Mouse (Mus musculus): ENCODE data around the gene Slc17a3. TPM values are rescaled to one million over a fixed set of nuclear protein-coding genes. Genes with fewer than 3 reads are reported as not detected.

Gene Slc17a3
- 142 and 150 TPM in 2 replicates for polyA plus RNA-seq (2012; rRNA removed)

- DNase-seq, result peak; percentile 88
- Histone ChIP-seq H3K36me3 (ENCODE audit: control insufficient read depth, insufficient read depth, low read length) (no peaks in the 10 kb centered on the region; the same call in 1 of the 2 replicates), H3K4me3 (ENCODE audit: insufficient read depth, low read depth, low read length) (peak within 1 kb of the TSS; percentile 42), H3K27ac (ENCODE audit: insufficient read depth, low read depth, low read length) (peak within 1 kb of the TSS; percentile 99), H3K4me1 (ENCODE audit: control insufficient read depth, insufficient read depth, low read length) (peaks cover 29% of the 10 kb centered on the region; the same call in 1 of the 2 replicates), H3K27me3 (replicated peaks; ENCODE audit: control insufficient read depth, insufficient read depth, low read length) (no peaks in the 10 kb centered on the region)
- peak; percentile 10 for TF ChIP-seq POLR2A (IDR thresholded peaks at IDR 0.05; ENCODE audit: low read depth, low read length)
- no peak; the same call in 1 of the 2 replicates for TF ChIP-seq CTCF (conservative IDR thresholded peaks at IDR 0.05; ENCODE audit: insufficient read depth, insufficient read length, low read depth, low read length)
- 30% methylated on average over 2 of the region's 2 CpGs for WGBS
Observed at GRCm38 (mm10) chr13:23839308-23839707, at the start of gene Slc17a3. Gene Slc17a3 (plus strand): TSS chr13:23839434.

GRCm38 (mm10) chr13:23792520-23792919, 46.7 kb upstream of the Slc17a3 start:
- Histone ChIP-seq H3K4me3 (ENCODE audit: insufficient read depth, low read depth, low read length) (no peak overlapping the region), H3K27ac (ENCODE audit: insufficient read depth, low read depth, low read length) (no peak overlapping the region), H3K27me3 (replicated peaks; ENCODE audit: control insufficient read depth, insufficient read depth, low read length) (no peaks in the 10 kb centered on the region; the same call in 1 of the 2 replicates), H3K4me1 (ENCODE audit: control insufficient read depth, insufficient read depth, low read length) (no peaks in the 10 kb centered on the region), H3K36me3 (ENCODE audit: control insufficient read depth, insufficient read depth, low read length) (no peaks in the 10 kb centered on the region)
- WGBS, result 33% methylated on average over 2 of the region's 2 CpGs
- peak; percentile 57 for DNase-seq
- TF ChIP-seq CTCF (conservative IDR thresholded peaks at IDR 0.05; ENCODE audit: insufficient read depth, insufficient read length, low read depth, low read length), result 0 out of 2 replicates have a peak, but pooled peaks have one; percentile 18
- no peak for TF ChIP-seq POLR2A (IDR thresholded peaks at IDR 0.05; ENCODE audit: low read depth, low read length)

- no peaks in the 10 kb centered on the region for H3K4me1 ChIP-seq (ENCODE audit: control insufficient read depth, insufficient read depth, low read length)
- DNase-seq, result peak; percentile 3
- 41% methylated on average over 5 of the region's 5 CpGs for WGBS
- H3K36me3 ChIP-seq (ENCODE audit: control insufficient read depth, insufficient read depth, low read length), result no peaks in the 10 kb centered on the region
- H3K27ac ChIP-seq (ENCODE audit: insufficient read depth, low read depth, low read length), result no peak overlapping the region
- no peaks in the 10 kb centered on the region; the same call in 1 of the 2 replicates for H3K27me3 ChIP-seq (replicated peaks; ENCODE audit: control insufficient read depth, insufficient read depth, low read length)
- TF ChIP-seq POLR2A (IDR thresholded peaks at IDR 0.05; ENCODE audit: low read depth, low read length) (no peak), CTCF (conservative IDR thresholded peaks at IDR 0.05; ENCODE audit: insufficient read depth, insufficient read length, low read depth, low read length) (no peak)
- H3K4me3 ChIP-seq (ENCODE audit: insufficient read depth, low read depth, low read length), result no peak overlapping the region
Observed at GRCm38 (mm10) chr13:23799405-23799804, 39.8 kb upstream of the Slc17a3 start.

GRCm38 (mm10) chr13:23804532-23804931, 34.7 kb upstream of the Slc17a3 start:
- 54% methylated on average over 2 of the region's 2 CpGs for WGBS
- Histone ChIP-seq H3K27me3 (replicated peaks; ENCODE audit: control insufficient read depth, insufficient read depth, low read length) (no peaks in the 10 kb centered on the region), H3K4me1 (ENCODE audit: control insufficient read depth, insufficient read depth, low read length) (peaks cover 5% of the 10 kb centered on the region; the same call in 1 of the 2 replicates), H3K4me3 (ENCODE audit: insufficient read depth, low read depth, low read length) (no peak overlapping the region), H3K27ac (ENCODE audit: insufficient read depth, low read depth, low read length) (no peak overlapping the region), H3K36me3 (ENCODE audit: control insufficient read depth, insufficient read depth, low read length) (no peaks in the 10 kb centered on the region)
- TF ChIP-seq CTCF (conservative IDR thresholded peaks at IDR 0.05; ENCODE audit: insufficient read depth, insufficient read length, low read depth, low read length) (no peak), POLR2A (IDR thresholded peaks at IDR 0.05; ENCODE audit: low read depth, low read length) (no peak)
- peak; percentile 3 for DNase-seq

GRCm38 (mm10) chr13:23806422-23807052, 32.7 kb upstream of the Slc17a3 start, which contains the start of gene Slc17a2:
Gene Slc17a2 (plus strand): TSS chr13:23806993.
- peak; percentile 74 for DNase-seq
- H3K27ac ChIP-seq (ENCODE audit: insufficient read depth, low read depth, low read length), result no peak within 1 kb of the TSS
- WGBS, result 53% methylated on average over 15 of the region's 15 CpGs
- peaks cover 5% of the 10 kb centered on the region; the same call in 1 of the 2 replicates for H3K4me1 ChIP-seq (ENCODE audit: control insufficient read depth, insufficient read depth, low read length)
- no peaks in the 10 kb centered on the region for H3K27me3 ChIP-seq (replicated peaks; ENCODE audit: control insufficient read depth, insufficient read depth, low read length)
- no peak within 1 kb of the TSS for H3K4me3 ChIP-seq (ENCODE audit: insufficient read depth, low read depth, low read length)
- TF ChIP-seq CTCF (conservative IDR thresholded peaks at IDR 0.05; ENCODE audit: insufficient read depth, insufficient read length, low read depth, low read length) (no peak), POLR2A (IDR thresholded peaks at IDR 0.05; ENCODE audit: low read depth, low read length) (no peak)
- H3K36me3 ChIP-seq (ENCODE audit: control insufficient read depth, insufficient read depth, low read length), result no peaks in the 10 kb centered on the region

- WGBS, result 70% methylated on average over 2 of the region's 2 CpGs
- H3K27me3 ChIP-seq (replicated peaks; ENCODE audit: control insufficient read depth, insufficient read depth, low read length), result no peaks in the 10 kb centered on the region
- H3K36me3 ChIP-seq (ENCODE audit: control insufficient read depth, insufficient read depth, low read length), result no peaks in the 10 kb centered on the region
- no peak overlapping the region for H3K27ac ChIP-seq (ENCODE audit: insufficient read depth, low read depth, low read length)
- peak; percentile 4 for DNase-seq
- no peak overlapping the region for H3K4me3 ChIP-seq (ENCODE audit: insufficient read depth, low read depth, low read length)
- H3K4me1 ChIP-seq (ENCODE audit: control insufficient read depth, insufficient read depth, low read length), result no peaks in the 10 kb centered on the region; the same call in 1 of the 2 replicates
- TF ChIP-seq POLR2A (IDR thresholded peaks at IDR 0.05; ENCODE audit: low read depth, low read length), result no peak
- TF ChIP-seq CTCF (conservative IDR thresholded peaks at IDR 0.05; ENCODE audit: insufficient read depth, insufficient read length, low read depth, low read length), result peak; percentile 51
Observed at GRCm38 (mm10) chr13:23816148-23816547, 23.1 kb upstream of the Slc17a3 start.

- no peak for TF ChIP-seq CTCF (conservative IDR thresholded peaks at IDR 0.05; ENCODE audit: insufficient read depth, insufficient read length, low read depth, low read length)
- Histone ChIP-seq H3K4me3 (ENCODE audit: insufficient read depth, low read depth, low read length) (no peak overlapping the region), H3K4me1 (ENCODE audit: control insufficient read depth, insufficient read depth, low read length) (no peaks in the 10 kb centered on the region; the same call in 1 of the 2 replicates), H3K27ac (ENCODE audit: insufficient read depth, low read depth, low read length) (no peak overlapping the region), H3K36me3 (ENCODE audit: control insufficient read depth, insufficient read depth, low read length) (no peaks in the 10 kb centered on the region), H3K27me3 (replicated peaks; ENCODE audit: control insufficient read depth, insufficient read depth, low read length) (no peaks in the 10 kb centered on the region)
- DNase-seq, result peak; percentile 8
- 79% methylated on average over 4 of the region's 4 CpGs for WGBS
Observed at GRCm38 (mm10) chr13:23820179-23820940, 18.9 kb upstream of the Slc17a3 start.
